Mouse (Mus musculus) liver, embryonic 14.5 days (tissue): ENCODE data around the gene Rptn. TPM values are rescaled to one million over a fixed set of nuclear protein-coding genes. Genes with fewer than 3 reads are reported as not detected.

ENCODE experiments used
- ATAC-seq: fragments of 200-750 bp; cut with Nextera tagmentation; 2 replicates; pipeline ENCODE4 v1.8.0; 2017; ENCODE audit warnings: moderate number of reproducible peaks, mild to moderate bottlenecking, moderate library complexity; ENCODE audit not compliant: insufficient read depth
- DNase-seq, 3 experiments: peaks; one replicate each; pipeline ENCODE4 v3.0.0-alpha.2; 2012 to 2013; ENCODE audit warnings: low read depth in 3 of 3, low spot score in 3 of 3
- H3K27ac ChIP-seq: fragments of 300-500 bp; sonication (generic); 2 replicates; pipeline ENCODE4 v1.5.1; 2014; ENCODE audit warnings: moderate library complexity, mild to moderate bottlenecking, control low read depth, inconsistent platforms
- H3K27me3 ChIP-seq: fragments of 300-500 bp; sonication (generic); 2 replicates; pipeline ENCODE4 v1.6.1; 2014; ENCODE audit warnings: mild to moderate bottlenecking, low read length, moderate library complexity; ENCODE audit not compliant: control insufficient read depth, insufficient read depth
- H3K36me3 ChIP-seq: fragments of 300-500 bp; sonication (generic); replicated peaks from 2 replicates; pipeline ENCODE4 v1.6.1; 2014; ENCODE audit warnings: low read depth; ENCODE audit not compliant: control insufficient read depth, insufficient read depth
- H3K4me1 ChIP-seq, 2 experiments: fragments of 200-500 bp in 1 of 2; fragments of 300-500 bp in 1 of 2; sonication (generic) in 1 of 2; replicated peaks; 2 replicates each; pipeline ENCODE4 v1.6.1; 2012 to 2014; ENCODE audit warnings: antibody characterized with exemption in 1 of 2, inconsistent platforms in 1 of 2, low read length in 1 of 2; ENCODE audit not compliant: control insufficient read depth in 2 of 2, insufficient read depth in 2 of 2
- H3K4me2 ChIP-seq: fragments of 300-500 bp; sonication (generic); 2 replicates; pipeline ENCODE4 v1.6.1; 2014; ENCODE audit warnings: low read depth, mild to moderate bottlenecking, control low read depth, moderate library complexity
- H3K4me3 ChIP-seq, 2 experiments: fragments of 200-500 bp in 1 of 2; fragments of 300-500 bp in 1 of 2; sonication (generic) in 1 of 2; 2 replicates each; pipeline ENCODE4 v1.5.1; 2012 to 2014; ENCODE audit warnings: low read depth in 2 of 2, low read length in 2 of 2, mild to moderate bottlenecking in 2 of 2, control low read depth in 1 of 2, inconsistent platforms in 1 of 2, moderate library complexity in 1 of 2; ENCODE audit not compliant: insufficient read depth in 1 of 2
- H3K9ac ChIP-seq: fragments of 300-500 bp; sonication (generic); replicated peaks from 2 replicates; pipeline ENCODE4 v1.6.1; 2014; ENCODE audit warnings: mild to moderate bottlenecking, control low read depth, moderate library complexity
- H3K9me3 ChIP-seq: fragments of 300-500 bp; sonication (generic); 2 replicates; pipeline ENCODE4 v1.6.1; 2016; ENCODE audit warnings: low read length, mixed read lengths; ENCODE audit not compliant: control insufficient read depth
- CTCF ChIP-seq: IDR thresholded peaks from 2 replicates; pipeline ENCODE4 v1.5.1; 2016; ENCODE audit warnings: antibody characterized with exemption, low read depth, control low read depth
- EP300 ChIP-seq: IDR thresholded peaks from 2 replicates; pipeline ENCODE4 v1.6.1; 2016; ENCODE audit warnings: antibody characterized with exemption, low read depth
- WGBS: fragments of 180-500 bp; shearing (Covaris S2); extraction: QIAGEN DNeasy Blood & Tissue Kit; methylation state at CpG from one replicate; pipeline ENCODE4 v1.1.7; 2014; ENCODE audit not compliant: insufficient replicate concordance; 5-methylcytosine and 5-hydroxymethylcytosine counted together
- polyA plus RNA-seq, 2 experiments: library from polyadenylated mRNA; depleted of rRNA in 1 of 2; stranded (reverse) in 1 of 2; unstranded in 1 of 2; fragments of >200 nt; fragmentation: Nextera tagmentation in 1 of 2; extraction: Ambion mirVana in 1 of 2; gene quantifications; 2 replicates each; pipeline versions ENCODE4 v1.2.1 to v1.2.3; 2012 to 2014

Gene Rptn
- polyA plus RNA-seq, 2 experiments: 0.01 TPM; not detected in 1

DNA sequence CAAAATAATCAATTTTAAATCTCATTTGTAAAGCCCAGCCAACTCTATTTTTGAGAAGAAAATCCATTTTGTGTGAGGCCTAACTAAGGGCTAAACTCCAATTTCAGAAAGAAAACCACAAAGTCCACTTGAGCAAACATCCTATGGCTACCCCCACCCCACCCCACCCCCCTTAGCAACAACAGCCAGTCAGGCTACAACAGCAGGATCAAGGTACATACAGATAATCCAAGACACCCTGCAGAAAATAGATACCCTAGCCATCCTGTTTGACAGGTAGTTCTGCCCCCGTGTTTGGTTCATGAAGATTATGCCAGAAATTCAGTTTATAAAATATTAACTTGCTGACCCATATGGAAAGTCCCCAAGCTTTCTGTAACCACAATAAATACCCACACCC lies 25.3 kb upstream of the Rptn start:
- ATAC-seq (no peak), DNase-seq (no peak)
- no peaks in the 10 kb centered on the region for H3K9me3 ChIP-seq
- no peak overlapping the region for H3K9ac ChIP-seq
- H3K36me3 ChIP-seq: no peaks in the 10 kb centered on the region
- H3K27me3 ChIP-seq: no peaks in the 10 kb centered on the region
- no peak overlapping the region for H3K4me2 ChIP-seq
- no peaks in the 10 kb centered on the region; a peak in 1 of 4 replicates for H3K4me1 ChIP-seq
- no peak overlapping the region for H3K27ac ChIP-seq
- no peak overlapping the region for H3K4me3 ChIP-seq
- 40% methylated on average over 1 of the region's 1 CpGs for WGBS
- no peak for TF ChIP-seq EP300
- TF ChIP-seq CTCF: no peak

- TF ChIP-seq EP300 (no peak), CTCF (no peak)
- no peak for ATAC-seq
- Histone ChIP-seq H3K9ac (no peak overlapping the region), H3K4me3 (no peak overlapping the region), H3K27me3 (no peaks in the 10 kb centered on the region), H3K36me3 (no peaks in the 10 kb centered on the region), H3K4me1 (no peaks in the 10 kb centered on the region), H3K4me2 (no peak overlapping the region), H3K9me3 (no peaks in the 10 kb centered on the region), H3K27ac (no peak overlapping the region)
- 56% methylated on average over 6 of the region's 6 CpGs for WGBS
- DNase-seq: no peak
Observed at GRCm38 (mm10) chr3:93373416-93373815, 20.1 kb upstream of the Rptn start.

- H3K36me3 ChIP-seq: no peaks in the 10 kb centered on the region
- no peak overlapping the region for H3K4me2 ChIP-seq
- TF ChIP-seq EP300: no peak
- no peak for TF ChIP-seq CTCF
- H3K4me1 ChIP-seq: no peaks in the 10 kb centered on the region
- H3K27me3 ChIP-seq: no peaks in the 10 kb centered on the region
- 41% methylated on average over 1 of the region's 1 CpGs for WGBS
- no peak overlapping the region for H3K9ac ChIP-seq
- ATAC-seq (no peak), DNase-seq (no peak)
- no peak overlapping the region for H3K27ac ChIP-seq
- no peak overlapping the region for H3K4me3 ChIP-seq
- H3K9me3 ChIP-seq: no peaks in the 10 kb centered on the region
Observed at GRCm38 (mm10) chr3:93375196-93375595, 18.3 kb upstream of the Rptn start.

DNA sequence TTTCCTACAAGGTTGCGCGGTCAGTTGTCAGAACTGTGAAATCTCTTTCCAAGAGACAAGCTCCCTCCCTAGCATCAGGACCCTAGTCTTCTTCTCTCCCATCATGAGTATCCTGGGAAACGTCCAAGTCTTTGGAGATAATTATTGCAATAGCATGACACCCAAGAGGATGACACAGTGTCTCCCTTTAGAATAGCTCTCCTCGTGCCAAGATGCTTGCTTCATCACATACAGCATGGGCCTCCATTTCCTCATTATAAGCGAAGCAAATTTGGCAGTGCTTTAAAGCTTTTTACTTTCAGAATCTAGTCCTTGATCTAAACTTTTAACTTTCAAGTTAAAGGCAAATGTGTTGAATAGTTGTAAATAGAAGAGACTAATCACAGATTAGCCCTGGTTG lies 17.9 kb upstream of the Rptn start:
- H3K9ac ChIP-seq: no peak overlapping the region
- no peaks in the 10 kb centered on the region for H3K27me3 ChIP-seq
- TF ChIP-seq EP300 (no peak), CTCF (no peak)
- no peak for DNase-seq
- no peak overlapping the region for H3K4me3 ChIP-seq
- H3K4me1 ChIP-seq: no peaks in the 10 kb centered on the region
- H3K27ac ChIP-seq: no peak overlapping the region
- H3K9me3 ChIP-seq: no peaks in the 10 kb centered on the region
- WGBS: 64% methylated on average over 5 of the region's 5 CpGs
- no peaks in the 10 kb centered on the region for H3K36me3 ChIP-seq
- H3K4me2 ChIP-seq: no peak overlapping the region
- ATAC-seq: no peak

DNA sequence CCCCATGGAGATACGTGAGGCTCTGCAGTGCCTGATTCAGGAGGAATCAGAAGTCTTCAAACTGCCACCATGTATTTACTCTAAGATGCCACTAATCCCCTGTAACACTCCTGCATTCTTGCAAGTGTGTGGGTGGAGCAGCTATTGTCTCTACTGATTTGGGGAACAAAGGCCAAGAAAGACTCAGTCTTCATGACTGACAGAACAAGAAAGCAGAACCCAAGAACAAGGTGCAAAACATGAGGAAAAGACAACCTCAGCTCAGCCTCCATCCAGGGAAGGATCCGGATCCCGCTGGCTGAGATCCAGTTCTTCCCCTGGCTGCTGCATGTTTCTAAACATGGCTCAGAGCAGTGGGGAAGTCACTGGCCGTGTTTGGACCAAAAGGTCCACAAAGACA lies 15.4 kb upstream of the Rptn start:
- Histone ChIP-seq H3K4me2 (no peak overlapping the region), H3K4me1 (no peaks in the 10 kb centered on the region), H3K27ac (no peak overlapping the region), H3K9me3 (no peaks in the 10 kb centered on the region), H3K27me3 (no peaks in the 10 kb centered on the region), H3K4me3 (no peak overlapping the region), H3K36me3 (no peaks in the 10 kb centered on the region), H3K9ac (no peak overlapping the region)
- 59% methylated on average over 4 of the region's 4 CpGs for WGBS
- no peak for ATAC-seq
- TF ChIP-seq EP300 (no peak), CTCF (no peak)
- DNase-seq: no peak

- no peak for TF ChIP-seq EP300
- no peak for TF ChIP-seq CTCF
- Histone ChIP-seq H3K4me1 (no peaks in the 10 kb centered on the region), H3K4me2 (no peak overlapping the region), H3K27ac (no peak overlapping the region), H3K9me3 (no peaks in the 10 kb centered on the region), H3K4me3 (no peak overlapping the region), H3K9ac (no peak overlapping the region), H3K36me3 (no peaks in the 10 kb centered on the region), H3K27me3 (no peaks in the 10 kb centered on the region)
- DNase-seq (no peak), ATAC-seq (no peak)
- 69% methylated on average over 3 of the region's 3 CpGs for WGBS
Observed at GRCm38 (mm10) chr3:93403936-93404335, 10.4 kb downstream of the Rptn start.
